Mouse (Mus musculus) myocyte (in vitro differentiated cells): ENCODE results near the gene Gucd1.

Experiments
- E2F4 ChIP-seq: IDR thresholded peaks from one replicate; pipeline ENCODE4 v1.6.1; 2011; ENCODE audit warnings: mild to moderate bottlenecking, control low read depth, moderate library complexity; ENCODE audit not compliant: insufficient read depth
- MAX ChIP-seq: IDR thresholded peaks from one replicate; pipeline ENCODE4 v1.6.1; 2011; ENCODE audit warnings: low read depth, mild to moderate bottlenecking, control low read depth
- MYOG ChIP-seq, 3 experiments: IDR thresholded peaks; one replicate each; pipeline ENCODE4 v1.6.1; 2011; ENCODE audit warnings: control low read depth in 2 of 3, low read depth in 2 of 3, mild to moderate bottlenecking in 2 of 3; ENCODE audit not compliant: insufficient read length in 2 of 3, control insufficient read depth in 1 of 3, insufficient read depth in 1 of 3
- POLR2A ChIP-seq: IDR thresholded peaks from one replicate; pipeline ENCODE4 v1.6.1; 2011; ENCODE audit warnings: low read depth, mild to moderate bottlenecking, control low read depth, moderate library complexity; ENCODE audit not compliant: insufficient read length
- POLR2AphosphoS2 ChIP-seq: IDR thresholded peaks from one replicate; pipeline ENCODE4 v1.6.1; 2011; ENCODE audit warnings: low read depth, control low read depth; ENCODE audit not compliant: insufficient read length
- SRF ChIP-seq: IDR thresholded peaks from one replicate; pipeline ENCODE4 v1.6.1; 2011; ENCODE audit warnings: low read depth; ENCODE audit not compliant: control insufficient read depth, insufficient read length
- TCF12 ChIP-seq: IDR thresholded peaks from one replicate; pipeline ENCODE4 v1.6.1; 2011; ENCODE audit warnings: mild to moderate bottlenecking, control low read depth; ENCODE audit not compliant: poor library complexity, insufficient read depth, severe bottlenecking

- TF ChIP-seq E2F4 (no peak), POLR2A (no peak), MYOG (IDR thresholded peaks at IDR 0.05; ENCODE audit: control insufficient read depth in 1 of 3, insufficient read depth in 1 of 3, insufficient read length in 2 of 3, low read depth in 2 of 3) (no peak), MAX (no peak), POLR2AphosphoS2 (no peak), SRF (no peak), TCF12 (no peak)
These were observed 7.3 kb downstream of the Gucd1 start for GRCm38 (mm10) chr10:75510446-75510845.
